Comparison of ENCODE assay signal across 13 mouse cellular contexts in genomic region chr1:71937168-71937567, GRCm38 (mm10).
"Had no signal": no experiment of that assay in that cellular context is flagged by ENCODE, and none has a peak within 500 bp of the region (broad histone marks: within the 10 kb centered on the region; RNA-seq: fewer than 3 reads in every experiment).

No protein-coding gene starts in this region.

- H3K27me3 ChIP-seq: kidney, embryonic 15.5 days; limb, embryonic 13.5 days; midbrain, embryonic 13.5 days; neural tube, embryonic 15.5 days had no signal

- H3K9ac ChIP-seq: kidney, embryonic 15.5 days; limb, embryonic 13.5 days; midbrain, embryonic 13.5 days; neural tube, embryonic 15.5 days had no signal

- H3K36me3 ChIP-seq: kidney, embryonic 15.5 days; limb, embryonic 13.5 days; midbrain, embryonic 13.5 days; neural tube, embryonic 15.5 days had no signal

- H3K4me2 ChIP-seq: kidney, embryonic 15.5 days; midbrain, embryonic 13.5 days; neural tube, embryonic 15.5 days had no signal

- H3K4me3 ChIP-seq: kidney, embryonic 15.5 days; limb, embryonic 13.5 days; midbrain, embryonic 13.5 days; neural tube, embryonic 15.5 days had no signal

- H3K9me3 ChIP-seq: kidney, embryonic 15.5 days; limb, embryonic 13.5 days; midbrain, embryonic 13.5 days; neural tube, embryonic 15.5 days had no signal

- H3K27ac ChIP-seq: kidney, embryonic 15.5 days; limb, embryonic 13.5 days; midbrain, embryonic 13.5 days; neural tube, embryonic 15.5 days had no signal

- DNase-seq: kidney, adult 18-20 months; kidney, postnatal 25 days; layer of hippocampus, postnatal 36 days; lung, adult 18-20 months; right cerebral cortex, adult 18-20 months; right cerebral cortex, postnatal 25 days; thymus, adult 2 months; thymus, postnatal 25 days had no signal

- ATAC-seq: inflammation-experienced regulatory T-cells, adult 6 months; midbrain, embryonic 13.5 days had no signal
